Mouse (Mus musculus) CD4-positive, CD25-positive, alpha-beta regulatory T cell, adult 4 months (primary cell): ENCODE measurements around the gene Ccdc160. TPM values are rescaled to one million over a fixed set of nuclear protein-coding genes. Genes with fewer than 3 reads are reported as not detected.

Experiments
- polyA plus RNA-seq, 2 experiments: library from polyadenylated mRNA; unstranded; fragments of 100-300 nt; shearing (Covaris generic); gene quantifications; one replicate each; pipeline ENCODE4 v1.2.1; 2017

Gene Ccdc160
- polyA plus RNA-seq, 2 experiments from 2014 or later: not detected

Other genes starting within 250 kb of the Ccdc160 start
- gene Gpc3, start 177.2 kb upstream of the Ccdc160 start, polyA plus RNA-seq: not detected
- gene Phf6, start 121.1 kb downstream of the Ccdc160 start, polyA plus RNA-seq: 10 to 100 TPM; 34.9 to 40.1 TPM
- 100 to 1,000 TPM; 253 to 255 TPM for gene Hprt, start 196.9 kb downstream of the Ccdc160 start, polyA plus RNA-seq